Mouse (Mus musculus): ENCODE data around the gene Ncaph2. TPM values are rescaled to one million over a fixed set of nuclear protein-coding genes. Genes with fewer than 3 reads are reported as not detected.
A peak's percentile ranks its signal among the peaks of the same experiment; 100 is the strongest.

Gene Ncaph2
- polyA plus RNA-seq, 1 experiment from 2014 or later, result 163 TPM

DNA sequence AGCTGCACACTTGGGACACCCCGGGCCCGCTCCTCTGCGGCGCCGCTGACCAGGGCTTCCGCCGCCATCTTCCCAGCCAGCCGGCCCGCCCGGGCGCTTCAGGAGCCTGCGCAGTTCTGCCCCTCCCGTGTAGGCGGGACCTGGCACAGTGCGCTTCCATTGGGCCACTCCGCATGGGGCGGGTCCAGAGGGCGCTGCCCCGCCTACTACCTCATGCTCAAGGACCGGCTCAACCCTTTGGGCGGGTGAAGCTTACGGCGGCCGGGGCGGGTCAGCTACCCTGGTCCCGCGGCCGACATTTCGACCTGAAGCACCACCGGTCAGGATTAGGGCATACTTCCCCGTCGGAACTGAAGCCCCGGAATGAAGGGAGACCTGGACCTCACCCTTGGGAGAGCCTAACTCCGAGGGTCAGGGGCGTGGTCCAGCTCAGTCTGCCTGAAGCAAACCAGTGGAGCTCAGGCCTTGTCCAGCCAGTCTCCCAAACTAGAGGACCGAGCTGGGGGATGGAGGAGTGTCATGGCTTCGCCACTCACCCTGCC, 40.3 kb upstream of the Ncaph2 start, which contains the start of gene Sbf1:
Gene Sbf1 (minus strand): TSS at position 122 of the 542 bp plus-strand sequence.
- peak; percentile 96 for DNase-seq (ENCODE audit: low spot score)
- WGBS, result 1% methylated on average over 37 of the region's 37 CpGs
- Histone ChIP-seq H3K36me3 (ENCODE audit: control insufficient read depth, insufficient read depth, low read length) (no peaks in the 10 kb centered on the region), H3K4me1 (replicated peaks; ENCODE audit: control insufficient read depth, insufficient read depth, low read length) (peaks cover 17% of the 10 kb centered on the region), H3K4me3 (ENCODE audit: low read depth, low read length) (peak within 1 kb of the TSS; percentile 98), H3K9ac (ENCODE audit: low read depth, low read length) (peak within 1 kb of the TSS; percentile 85), H3K4me2 (peak within 1 kb of the TSS; percentile 88), H3K9me3 (ENCODE audit: control insufficient read depth, low read length) (no peaks in the 10 kb centered on the region), H3K27me3 (replicated peaks; ENCODE audit: control insufficient read depth, insufficient read depth, low read length) (no peaks in the 10 kb centered on the region), H3K27ac (ENCODE audit: low read depth, low read length) (peak within 1 kb of the TSS; percentile 45)
- peak; percentile 99 for ATAC-seq (replicated peaks; ENCODE audit: low FRiP score)

DNA sequence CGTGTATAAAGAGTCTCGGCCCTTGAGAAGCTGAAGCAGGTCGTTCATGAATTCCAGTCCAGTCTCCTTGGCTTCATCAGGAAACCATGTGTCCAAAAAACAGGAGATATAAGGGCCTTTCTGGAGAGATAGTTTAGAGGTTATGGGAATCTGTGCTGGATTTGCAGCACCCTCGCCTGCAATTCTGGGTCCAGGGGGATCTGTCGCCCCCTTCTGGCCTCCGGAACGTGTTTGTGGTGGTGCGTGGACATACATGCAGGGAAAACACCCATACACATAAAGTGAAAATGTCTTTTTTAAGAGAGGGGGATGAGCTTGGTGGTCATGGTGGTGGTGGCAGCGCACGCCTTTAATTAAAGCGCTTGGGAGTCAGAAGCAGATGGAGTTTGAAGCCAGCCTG, 39.4 kb upstream of the Ncaph2 start:
- Histone ChIP-seq H3K9me3 (ENCODE audit: control insufficient read depth, low read length) (no peaks in the 10 kb centered on the region), H3K4me1 (replicated peaks; ENCODE audit: control insufficient read depth, insufficient read depth, low read length) (peaks cover 19% of the 10 kb centered on the region), H3K4me3 (ENCODE audit: low read depth, low read length) (no peak overlapping the region), H3K27me3 (replicated peaks; ENCODE audit: control insufficient read depth, insufficient read depth, low read length) (no peaks in the 10 kb centered on the region), H3K27ac (ENCODE audit: low read depth, low read length) (no peak overlapping the region), H3K9ac (ENCODE audit: low read depth, low read length) (no peak overlapping the region), H3K4me2 (peak overlapping the region; percentile 88), H3K36me3 (ENCODE audit: control insufficient read depth, insufficient read depth, low read length) (no peaks in the 10 kb centered on the region)
- WGBS, result 67% methylated on average over 11 of the region's 11 CpGs
- ATAC-seq (replicated peaks; ENCODE audit: low FRiP score) (no peak), DNase-seq (ENCODE audit: low spot score) (no peak)

DNA sequence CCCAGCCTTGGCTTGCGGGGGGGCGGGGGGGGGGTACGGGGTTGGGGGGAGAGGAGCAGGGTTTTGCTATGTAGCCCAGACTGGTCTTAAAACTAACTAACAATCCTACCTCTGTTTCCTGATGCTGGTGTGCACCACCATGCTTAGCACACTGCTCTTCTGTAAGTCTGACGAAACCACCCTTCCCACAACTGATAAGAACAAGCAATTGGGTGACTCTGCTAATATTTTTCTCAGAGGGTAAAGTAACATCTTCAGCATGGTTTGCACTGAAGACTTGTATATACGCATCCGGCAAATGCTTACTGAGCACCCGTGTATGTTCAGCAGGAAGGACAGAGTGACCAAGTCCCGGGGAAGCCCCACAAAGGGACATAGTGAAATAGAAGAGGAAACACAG, 34.3 kb upstream of the Ncaph2 start:
- Histone ChIP-seq H3K27me3 (replicated peaks; ENCODE audit: control insufficient read depth, insufficient read depth, low read length) (peaks cover 12% of the 10 kb centered on the region; the same call in 1 of the 2 replicates), H3K27ac (ENCODE audit: low read depth, low read length) (no peak overlapping the region), H3K9ac (ENCODE audit: low read depth, low read length) (no peak overlapping the region), H3K36me3 (ENCODE audit: control insufficient read depth, insufficient read depth, low read length) (no peaks in the 10 kb centered on the region), H3K4me1 (replicated peaks; ENCODE audit: control insufficient read depth, insufficient read depth, low read length) (peaks cover 7% of the 10 kb centered on the region), H3K4me3 (ENCODE audit: low read depth, low read length) (no peak overlapping the region), H3K4me2 (peak overlapping the region; percentile 38), H3K9me3 (ENCODE audit: control insufficient read depth, low read length) (no peaks in the 10 kb centered on the region)
- DNase-seq (ENCODE audit: low spot score) (no peak), ATAC-seq (replicated peaks; ENCODE audit: low FRiP score) (peak; percentile 53)
- WGBS, result 53% methylated on average over 8 of the region's 8 CpGs

DNA sequence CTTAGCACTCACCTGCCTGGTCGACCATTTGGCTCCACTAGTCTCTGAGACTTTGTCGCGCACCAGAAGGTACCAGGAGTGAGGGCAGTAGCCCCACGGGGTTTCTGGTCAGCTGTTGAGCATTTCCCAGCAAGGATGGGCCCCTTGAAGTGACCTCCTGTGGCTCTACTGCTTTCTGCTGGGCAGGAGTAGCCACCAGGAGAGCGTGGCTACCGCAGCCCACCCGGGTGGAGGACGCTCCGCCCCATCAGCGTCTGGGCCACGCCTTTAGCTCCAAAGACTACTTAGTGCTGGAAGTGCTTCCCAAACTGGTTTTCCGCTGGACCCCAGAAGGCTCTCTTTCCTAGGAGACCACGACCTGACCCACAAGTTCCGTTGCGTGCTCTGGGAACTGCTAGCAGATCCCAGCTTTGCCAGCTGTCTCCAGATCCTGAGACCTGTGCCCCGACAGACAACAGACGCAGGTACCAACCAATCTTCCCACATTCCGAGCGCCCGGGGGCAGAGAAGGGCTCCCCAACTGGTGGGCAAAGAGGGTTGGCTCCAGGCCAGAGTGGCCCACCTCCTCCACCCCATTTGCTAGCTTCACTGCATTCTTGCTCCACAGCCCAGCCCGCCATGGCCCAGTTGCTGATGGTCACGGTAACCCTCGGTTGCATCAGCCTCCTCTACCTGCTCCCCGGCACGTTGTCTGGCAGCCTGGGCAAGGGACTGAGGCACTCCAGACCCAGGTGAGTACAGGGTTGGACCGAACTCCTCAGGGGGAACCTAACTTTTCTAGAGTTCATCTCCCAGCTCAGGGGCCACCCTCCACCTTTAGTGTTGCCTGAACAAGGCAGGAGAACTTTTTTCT, 32.6 kb upstream of the Ncaph2 start, which contains the start of gene Adm2:
Gene Adm2 (plus strand): TSS at position 51 of the 853 bp plus-strand sequence.
- H3K4me3 ChIP-seq (ENCODE audit: low read depth, low read length), result peak within 1 kb of the TSS; percentile 53
- peaks cover 7% of the 10 kb centered on the region for H3K4me1 ChIP-seq (replicated peaks; ENCODE audit: control insufficient read depth, insufficient read depth, low read length)
- WGBS, result 7% methylated on average over 26 of the region's 26 CpGs
- no peak within 1 kb of the TSS; the same call in 1 of the 2 replicates for H3K27ac ChIP-seq (ENCODE audit: low read depth, low read length)
- no peaks in the 10 kb centered on the region for H3K9me3 ChIP-seq (ENCODE audit: control insufficient read depth, low read length)
- peak within 1 kb of the TSS; percentile 71 for H3K9ac ChIP-seq (ENCODE audit: low read depth, low read length)
- peak; percentile 63 for ATAC-seq (replicated peaks; ENCODE audit: low FRiP score)
- peak within 1 kb of the TSS; percentile 68 for H3K4me2 ChIP-seq
- no peak for DNase-seq (ENCODE audit: low spot score)
- peaks cover 12% of the 10 kb centered on the region; the same call in 1 of the 2 replicates for H3K27me3 ChIP-seq (replicated peaks; ENCODE audit: control insufficient read depth, insufficient read depth, low read length)
- no peaks in the 10 kb centered on the region for H3K36me3 ChIP-seq (ENCODE audit: control insufficient read depth, insufficient read depth, low read length)

DNA sequence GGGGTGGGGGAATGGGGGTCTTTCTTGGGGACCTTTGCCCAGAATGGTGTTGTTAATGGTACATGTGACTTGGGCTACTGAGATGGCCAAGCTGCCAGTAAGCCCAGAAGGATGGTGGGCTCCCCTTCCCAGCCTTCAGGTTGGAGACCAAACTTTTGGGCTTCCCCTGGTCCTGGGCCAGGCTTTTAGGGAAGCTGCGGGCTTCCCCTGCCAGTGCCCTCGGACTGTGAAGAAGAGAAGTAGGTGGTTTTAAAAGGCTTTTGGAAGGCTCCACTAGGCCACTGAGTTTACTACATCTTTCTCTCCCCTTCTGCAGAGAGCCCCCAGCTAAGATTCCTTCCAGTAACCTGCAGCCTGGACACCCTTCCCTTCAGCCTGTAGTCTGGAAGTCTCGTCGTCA, 31.9 kb upstream of the Ncaph2 start:
- no peak for ATAC-seq (replicated peaks; ENCODE audit: low FRiP score)
- Histone ChIP-seq H3K9me3 (ENCODE audit: control insufficient read depth, low read length) (no peaks in the 10 kb centered on the region), H3K27ac (ENCODE audit: low read depth, low read length) (no peak overlapping the region), H3K27me3 (replicated peaks; ENCODE audit: control insufficient read depth, insufficient read depth, low read length) (peaks cover 12% of the 10 kb centered on the region; the same call in 1 of the 2 replicates), H3K4me3 (ENCODE audit: low read depth, low read length) (peak overlapping the region; percentile 53), H3K4me1 (replicated peaks; ENCODE audit: control insufficient read depth, insufficient read depth, low read length) (peaks cover 7% of the 10 kb centered on the region), H3K9ac (ENCODE audit: low read depth, low read length) (peak overlapping the region; percentile 71; the same call in 1 of the 2 replicates), H3K4me2 (peak overlapping the region; percentile 68), H3K36me3 (ENCODE audit: control insufficient read depth, insufficient read depth, low read length) (no peaks in the 10 kb centered on the region)
- WGBS, result 73% methylated on average over 4 of the region's 4 CpGs
- no peak for DNase-seq (ENCODE audit: low spot score)

- DNase-seq (ENCODE audit: low spot score) (no peak), ATAC-seq (replicated peaks; ENCODE audit: low FRiP score) (no peak)
- Histone ChIP-seq H3K36me3 (ENCODE audit: control insufficient read depth, insufficient read depth, low read length) (no peaks in the 10 kb centered on the region), H3K27me3 (replicated peaks; ENCODE audit: control insufficient read depth, insufficient read depth, low read length) (peaks cover 12% of the 10 kb centered on the region; the same call in 1 of the 2 replicates), H3K27ac (ENCODE audit: low read depth, low read length) (no peak overlapping the region), H3K4me2 (no peak overlapping the region), H3K9me3 (ENCODE audit: control insufficient read depth, low read length) (no peaks in the 10 kb centered on the region), H3K4me3 (ENCODE audit: low read depth, low read length) (no peak overlapping the region), H3K4me1 (replicated peaks; ENCODE audit: control insufficient read depth, insufficient read depth, low read length) (peaks cover 4% of the 10 kb centered on the region; the same call in 1 of the 2 replicates), H3K9ac (ENCODE audit: low read depth, low read length) (no peak overlapping the region)
- 66% methylated on average over 5 of the region's 5 CpGs for WGBS
Measured at GRCm38 (mm10) chr15:89326441-89326840, 29.1 kb upstream of the Ncaph2 start.

DNA sequence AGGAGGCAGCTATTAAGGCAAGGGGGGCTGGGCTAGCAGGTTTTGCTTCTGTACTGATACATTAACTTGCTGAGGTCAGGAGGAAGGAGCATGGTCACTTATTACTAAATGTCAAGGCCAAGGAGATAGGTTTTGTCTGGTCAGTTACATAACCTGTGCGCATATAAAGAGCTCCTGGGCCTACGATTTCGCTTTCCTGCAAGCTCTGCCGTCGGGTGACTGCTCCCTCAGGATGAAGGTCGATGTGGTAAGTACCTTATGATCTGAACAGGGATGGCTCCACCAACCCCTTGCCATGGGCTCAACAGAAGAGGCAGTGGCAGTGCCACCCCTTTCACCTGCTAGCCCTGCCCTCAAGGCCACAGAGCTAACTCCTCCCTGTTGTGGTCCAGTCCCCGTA, 21.2 kb upstream of the Ncaph2 start, which contains the start of gene Miox:
Gene Miox (plus strand): TSS at position 128 of the 400 bp plus-strand sequence.
- no peak within 1 kb of the TSS for H3K4me3 ChIP-seq (ENCODE audit: low read depth, low read length)
- H3K9ac ChIP-seq (ENCODE audit: low read depth, low read length), result no peak within 1 kb of the TSS
- no peaks in the 10 kb centered on the region for H3K27me3 ChIP-seq (replicated peaks; ENCODE audit: control insufficient read depth, insufficient read depth, low read length)
- ATAC-seq (replicated peaks; ENCODE audit: low FRiP score) (no peak), DNase-seq (ENCODE audit: low spot score) (no peak)
- H3K4me1 ChIP-seq (replicated peaks; ENCODE audit: control insufficient read depth, insufficient read depth, low read length), result no peaks in the 10 kb centered on the region
- H3K36me3 ChIP-seq (ENCODE audit: control insufficient read depth, insufficient read depth, low read length), result no peaks in the 10 kb centered on the region
- H3K9me3 ChIP-seq (ENCODE audit: control insufficient read depth, low read length), result no peaks in the 10 kb centered on the region
- no peak within 1 kb of the TSS for H3K27ac ChIP-seq (ENCODE audit: low read depth, low read length)
- WGBS, result 88% methylated on average over 7 of the region's 7 CpGs
- no peak within 1 kb of the TSS for H3K4me2 ChIP-seq

GRCm38 (mm10) chr15:89334774-89335537, 20.6 kb upstream of the Ncaph2 start:
- no peak overlapping the region for H3K4me3 ChIP-seq (ENCODE audit: low read depth, low read length)
- no peak overlapping the region for H3K4me2 ChIP-seq
- ATAC-seq (replicated peaks; ENCODE audit: low FRiP score) (no peak), DNase-seq (ENCODE audit: low spot score) (no peak)
- H3K9ac ChIP-seq (ENCODE audit: low read depth, low read length), result no peak overlapping the region
- H3K36me3 ChIP-seq (ENCODE audit: control insufficient read depth, insufficient read depth, low read length), result no peaks in the 10 kb centered on the region
- H3K27ac ChIP-seq (ENCODE audit: low read depth, low read length), result no peak overlapping the region
- WGBS, result 81% methylated on average over 17 of the region's 17 CpGs
- H3K9me3 ChIP-seq (ENCODE audit: control insufficient read depth, low read length), result no peaks in the 10 kb centered on the region
- no peaks in the 10 kb centered on the region for H3K4me1 ChIP-seq (replicated peaks; ENCODE audit: control insufficient read depth, insufficient read depth, low read length)
- no peaks in the 10 kb centered on the region for H3K27me3 ChIP-seq (replicated peaks; ENCODE audit: control insufficient read depth, insufficient read depth, low read length)
